ENCODE assay signal across 11 mouse cellular contexts in the genomic region with DNA sequence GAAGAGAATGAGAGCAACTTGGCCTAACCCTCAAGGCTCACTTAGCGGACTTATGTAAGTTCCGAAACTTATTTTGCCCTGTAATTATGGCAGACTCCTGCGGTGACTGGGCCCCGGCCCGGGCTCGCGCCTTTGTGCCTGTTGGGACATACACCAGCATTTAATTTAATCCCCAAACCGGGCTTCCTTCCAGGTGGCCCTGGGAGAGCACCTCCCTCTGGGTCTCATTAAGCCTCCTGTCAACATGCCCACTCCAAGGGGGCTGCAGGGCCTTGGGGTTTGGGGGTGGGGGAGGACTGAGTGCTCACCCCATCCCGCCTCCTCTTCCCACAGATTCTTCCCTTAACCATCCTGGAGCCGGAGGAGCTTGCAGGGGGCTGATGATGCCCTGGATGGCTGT. TPM values are rescaled to one million over a fixed set of nuclear protein-coding genes. Genes with fewer than 3 reads are reported as not detected.
A peak's percentile ranks its signal among the peaks of the same experiment; 100 is the strongest.
DNase-seq lines count a peak whose midpoint lies in the region; ATAC-seq and TF ChIP-seq lines count a peak whose summit lies in the region.
"Had no signal": no experiment of that assay in that cellular context is flagged by ENCODE, and none has a peak within 500 bp of the region (broad histone marks: within the 10 kb centered on the region; RNA-seq: fewer than 3 reads in every experiment).

No protein-coding gene starts in this region.

- H3K36me3 ChIP-seq in hindbrain, embryonic 16.5 days (ENCODE audit: control insufficient read depth, insufficient read depth, low read length), result no peaks in the 10 kb centered on the region
- H3K36me3 ChIP-seq in hindbrain, embryonic 14.5 days (replicated peaks; ENCODE audit: control insufficient read depth, insufficient read depth), result no peaks in the 10 kb centered on the region
- no peaks in the 10 kb centered on the region for H3K36me3 ChIP-seq in embryonic facial prominence, embryonic 12.5 days
- H3K36me3 ChIP-seq in stomach, postnatal 0 days (ENCODE audit: control insufficient read depth, insufficient read depth, low read length), result no peaks in the 10 kb centered on the region
- no peaks in the 10 kb centered on the region for H3K36me3 ChIP-seq in intestine, embryonic 15.5 days
- no peaks in the 10 kb centered on the region for H3K36me3 ChIP-seq in neural tube, embryonic 15.5 days
- H3K36me3 ChIP-seq: heart, embryonic 15.5 days had no signal

- TF ChIP-seq EP300 in stomach, postnatal 0 days (optimal IDR thresholded peaks at IDR 0.05), result no peak

- no peak overlapping the region for H3K27ac ChIP-seq in hindbrain, embryonic 16.5 days (ENCODE audit: low read depth, low read length)
- H3K27ac ChIP-seq in hindbrain, embryonic 14.5 days, result no peak overlapping the region
- 0 out of 2 replicates have a peak overlapping the region, but pooled peaks have one; percentile 55 for H3K27ac ChIP-seq in embryonic facial prominence, embryonic 12.5 days
- H3K27ac ChIP-seq in stomach, postnatal 0 days (replicated peaks), result no peak overlapping the region
- H3K27ac ChIP-seq in intestine, embryonic 15.5 days, result no peak overlapping the region
- no peak overlapping the region for H3K27ac ChIP-seq in neural tube, embryonic 15.5 days (replicated peaks)

- no peaks in the 10 kb centered on the region for H3K27me3 ChIP-seq in hindbrain, embryonic 16.5 days (replicated peaks; ENCODE audit: control insufficient read depth, insufficient read depth, low read length)
- H3K27me3 ChIP-seq in hindbrain, embryonic 14.5 days (ENCODE audit: control insufficient read depth, insufficient read depth, low read length), result no peaks in the 10 kb centered on the region
- H3K27me3 ChIP-seq in Patski, result no peaks in the 10 kb centered on the region
- no peaks in the 10 kb centered on the region for H3K27me3 ChIP-seq in embryonic facial prominence, embryonic 12.5 days
- no peaks in the 10 kb centered on the region for H3K27me3 ChIP-seq in stomach, postnatal 0 days (ENCODE audit: control insufficient read depth, insufficient read depth, low read length)
- no peaks in the 10 kb centered on the region for H3K27me3 ChIP-seq in intestine, embryonic 15.5 days (replicated peaks)
- no peaks in the 10 kb centered on the region for H3K27me3 ChIP-seq in neural tube, embryonic 15.5 days (replicated peaks)

- in situ Hi-C loops in Patski (cut with MboI; ENCODE audit: low pct_unique_long_range_greater_than_20kb), result loop anchor here (5.0 kb wide), 1 partner anchor 91 kb away; no protein-coding TSS in a partner anchor

- 0 out of 2 replicates have a peak, but pooled peaks have one; percentile 26 for ATAC-seq in hindbrain, embryonic 16.5 days
- ATAC-seq in hindbrain, embryonic 14.5 days (ENCODE audit: low FRiP score), result no peak
- ATAC-seq in Patski, result no peak
- no peak for ATAC-seq in embryonic facial prominence, embryonic 12.5 days (ENCODE audit: insufficient number of reproducible peaks, insufficient read depth, low FRiP score, low TSS enrichment)
- no peak for ATAC-seq in stomach, postnatal 0 days (ENCODE audit: low FRiP score, low TSS enrichment)
- ATAC-seq in intestine, embryonic 15.5 days, result no peak
- ATAC-seq in neural tube, embryonic 15.5 days (ENCODE audit: low FRiP score), result no peak

- 72% methylated on average over 10 of the region's 10 CpGs for WGBS in hindbrain, embryonic 16.5 days
- WGBS in hindbrain, embryonic 14.5 days, result 65% methylated on average over 10 of the region's 10 CpGs
- WGBS in embryonic facial prominence, embryonic 12.5 days, result 33% methylated on average over 10 of the region's 10 CpGs
- 60% methylated on average over 10 of the region's 10 CpGs for WGBS in stomach, postnatal 0 days
- 81% methylated on average over 10 of the region's 10 CpGs for WGBS in intestine, embryonic 15.5 days
- 72% methylated on average over 10 of the region's 10 CpGs for WGBS in neural tube, embryonic 15.5 days

- CTCF ChIA-PET in Patski (lab: Charles Lee), result interaction anchor here (0.7 to 2.4 kb wide), 4 partner anchors 14 to 70 kb away, joined by 3 to 20 read pairs (median 4); no protein-coding TSS in a partner anchor

- no peaks in the 10 kb centered on the region; the same call in 1 of the 2 replicates for H3K4me1 ChIP-seq in hindbrain, embryonic 16.5 days (ENCODE audit: control insufficient read depth, insufficient read depth, low read depth, low read length)
- H3K4me1 ChIP-seq in hindbrain, embryonic 14.5 days (replicated peaks; ENCODE audit: control insufficient read depth, insufficient read depth, low read length), result no peaks in the 10 kb centered on the region
- peaks cover 23% of the 10 kb centered on the region for H3K4me1 ChIP-seq in embryonic facial prominence, embryonic 12.5 days
- H3K4me1 ChIP-seq in stomach, postnatal 0 days (replicated peaks; ENCODE audit: control insufficient read depth, insufficient read depth), result no peaks in the 10 kb centered on the region
- 0 out of 2 replicates have a peak, but pooled peaks cover 4% of the 10 kb centered on the region for H3K4me1 ChIP-seq in intestine, embryonic 15.5 days (replicated peaks)
- no peaks in the 10 kb centered on the region for H3K4me1 ChIP-seq in neural tube, embryonic 15.5 days

- no peak for TF ChIP-seq CTCF in Patski (IDR thresholded peaks at IDR 0.05)
- TF ChIP-seq CTCF in stomach, postnatal 0 days (IDR thresholded peaks at IDR 0.05; ENCODE audit: low read depth), result no peak

- H3K9me3 ChIP-seq in hindbrain, embryonic 16.5 days (ENCODE audit: control insufficient read depth, low read length), result no peaks in the 10 kb centered on the region
- no peaks in the 10 kb centered on the region for H3K9me3 ChIP-seq in hindbrain, embryonic 14.5 days (ENCODE audit: control insufficient read depth, low read length)
- no peaks in the 10 kb centered on the region for H3K9me3 ChIP-seq in embryonic facial prominence, embryonic 12.5 days
- no peaks in the 10 kb centered on the region for H3K9me3 ChIP-seq in stomach, postnatal 0 days (ENCODE audit: control insufficient read depth, low read length)
- no peaks in the 10 kb centered on the region for H3K9me3 ChIP-seq in intestine, embryonic 15.5 days
- H3K9me3 ChIP-seq in neural tube, embryonic 15.5 days (replicated peaks), result no peaks in the 10 kb centered on the region
- H3K9me3 ChIP-seq: heart, embryonic 15.5 days had no signal

- DNase-seq in hindbrain, embryonic 14.5 days (ENCODE audit: low spot score), result no peak
- DNase-seq in Patski (ENCODE audit: low read depth, low spot score), result peak; percentile 71
- DNase-seq in layer of hippocampus, postnatal 14 days (ENCODE audit: low spot score in 2 of 2), result peak; percentile 22 to 59
- DNase-seq in stomach, postnatal 0 days (ENCODE audit: low spot score), result no peak
- DNase-seq: adrenal gland, adult 2 months; thymus, postnatal 4 days had no signal

- no peak overlapping the region for H3K4me2 ChIP-seq in hindbrain, embryonic 16.5 days (ENCODE audit: low read length)
- no peak overlapping the region for H3K4me2 ChIP-seq in hindbrain, embryonic 14.5 days (replicated peaks)
- no peak overlapping the region for H3K4me2 ChIP-seq in embryonic facial prominence, embryonic 12.5 days (replicated peaks)
- no peak overlapping the region for H3K4me2 ChIP-seq in stomach, postnatal 0 days (replicated peaks; ENCODE audit: low read depth)
- H3K4me2 ChIP-seq in intestine, embryonic 15.5 days (replicated peaks), result no peak overlapping the region
- H3K4me2 ChIP-seq in neural tube, embryonic 15.5 days, result no peak overlapping the region
- H3K4me2 ChIP-seq: heart, embryonic 15.5 days had no signal

- POLR2A ChIA-PET in Patski (lab: Charles Lee), result interaction anchor here (1.3 to 2.2 kb wide), 4 partner anchors 11 to 69 kb away, joined by 4 to 7 read pairs (median 4); no protein-coding TSS in a partner anchor

- no peak overlapping the region for H3K4me3 ChIP-seq in hindbrain, embryonic 16.5 days (ENCODE audit: low read length)
- no peak overlapping the region for H3K4me3 ChIP-seq in hindbrain, embryonic 14.5 days (replicated peaks; ENCODE audit: low read length)
- H3K4me3 ChIP-seq in embryonic facial prominence, embryonic 12.5 days, result no peak overlapping the region
- no peak overlapping the region for H3K4me3 ChIP-seq in stomach, postnatal 0 days (ENCODE audit: low read depth, low read length)
- H3K4me3 ChIP-seq in intestine, embryonic 15.5 days (replicated peaks), result no peak overlapping the region
- H3K4me3 ChIP-seq in neural tube, embryonic 15.5 days (replicated peaks), result no peak overlapping the region
- H3K4me3 ChIP-seq: heart, embryonic 15.5 days had no signal

- H3K9ac ChIP-seq in hindbrain, embryonic 16.5 days (ENCODE audit: low read depth, low read length), result no peak overlapping the region
- H3K9ac ChIP-seq in hindbrain, embryonic 14.5 days, result no peak overlapping the region
- no peak overlapping the region for H3K9ac ChIP-seq in embryonic facial prominence, embryonic 12.5 days
- H3K9ac ChIP-seq in stomach, postnatal 0 days (ENCODE audit: low read length), result no peak overlapping the region
- H3K9ac ChIP-seq in intestine, embryonic 15.5 days, result no peak overlapping the region
- H3K9ac ChIP-seq in neural tube, embryonic 15.5 days (replicated peaks), result no peak overlapping the region
- H3K9ac ChIP-seq: heart, embryonic 15.5 days had no signal

RNA-seq across cellular contexts. Expression of gene Slc6a6, which starts 37.8 kb away (rescaled TPM):
- 108 TPM in 2 replicates for polyA plus RNA-seq in hindbrain, embryonic 16.5 days (2015; fragmentation: Nextera tagmentation; extraction: Ambion mirVana)
- 91.6 and 98.5 TPM in 2 replicates for polyA plus RNA-seq in hindbrain, embryonic 14.5 days (2014; fragmentation: Nextera tagmentation; extraction: Ambion mirVana)
- 497 TPM for polyA plus RNA-seq in Patski (2021)
- 56.2 and 67.5 TPM in 2 replicates for polyA plus RNA-seq in embryonic facial prominence, embryonic 12.5 days (2016; fragmentation: Nextera tagmentation; extraction: Ambion mirVana)
- 100 to 1,000 TPM; 149 to 151 TPM for total RNA-seq in layer of hippocampus, postnatal 14 days (2021)
- 55.3 and 66.5 TPM in 2 replicates for polyA plus RNA-seq in stomach, postnatal 0 days (2015; fragmentation: Nextera tagmentation; extraction: Ambion mirVana)
- 78.0 and 87.9 TPM in 2 replicates for polyA plus RNA-seq in intestine, embryonic 15.5 days (2015; fragmentation: Nextera tagmentation; extraction: Ambion mirVana)
- 89.5 and 102 TPM in 2 replicates for polyA plus RNA-seq in neural tube, embryonic 15.5 days (2015; fragmentation: Nextera tagmentation; extraction: Ambion mirVana)

Comparison
In these comparisons a context has a peak if more than half of its experiments do, and no peak if none do; other contexts are left out.
1. DNase-seq: peak in Patski (single experiment) and layer of hippocampus, postnatal 14 days (2 of 2); none in hindbrain, embryonic 14.5 days (single experiment) and stomach, postnatal 0 days (single experiment).